Mouse (Mus musculus): ENCODE measurements around the gene Ndufv2. TPM values are rescaled to one million over a fixed set of nuclear protein-coding genes. Genes with fewer than 3 reads are reported as not detected.

The Ndufv2 gene
- total RNA-seq (2021) = 100 to 1,000 TPM; 229 to 241 TPM
- long read RNA-seq, experiment 1, transcript Ndufv2-203 (8 exons, 1,697 nt) = major isoform, 252 of 265 reads
- long read RNA-seq, experiment 1, partial matches to known transcripts = 6 of 265 reads
- long read RNA-seq, experiment 1, other reads (novel, unspliced or antisense) = 7 of 265 reads
- long read RNA-seq, experiment 2, transcript Ndufv2-203 (8 exons, 1,697 nt) = major isoform, 238 of 259 reads
- long read RNA-seq, experiment 2, partial matches to known transcripts = 8 of 259 reads
- long read RNA-seq, experiment 2, other reads (novel, unspliced or antisense) = 13 of 259 reads

GRCm38 (mm10) chr17:66101380-66102330, at the start of gene Ndufv2:
Gene Ndufv2 (minus strand): TSS chr17:66101559.
- DNase-seq (ENCODE audit: low spot score in 2 of 2) = peak; percentile 87 to 94

GRCm38 (mm10) chr17:66131212-66131611, 29.9 kb upstream of the Ndufv2 start:
- no peak for DNase-seq (ENCODE audit: low spot score in 2 of 2)

DNA sequence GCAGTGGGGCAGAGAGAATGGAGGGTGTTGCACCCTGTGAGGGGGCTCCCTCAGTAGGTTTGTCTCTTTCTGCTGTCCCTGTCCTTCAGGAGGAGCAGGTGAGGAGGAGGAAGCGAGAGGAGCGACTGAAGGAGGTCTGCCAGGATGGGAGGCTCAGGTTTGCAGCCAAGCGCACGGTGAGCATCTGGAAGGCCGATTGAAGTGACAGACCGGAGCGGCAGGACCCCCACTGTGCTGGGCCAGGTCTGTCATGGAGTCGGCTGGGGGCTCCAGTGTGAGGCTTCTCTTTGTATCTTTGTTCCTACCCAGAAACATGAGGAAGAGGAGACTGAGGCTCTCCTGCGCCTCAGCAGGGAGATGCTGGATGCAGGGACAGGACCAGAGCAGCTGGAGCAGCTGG, 29.0 kb upstream of the Ndufv2 start:
- no peak for DNase-seq (ENCODE audit: low spot score in 2 of 2)

GRCm38 (mm10) chr17:66125211-66125610, 23.9 kb upstream of the Ndufv2 start:
- no peak for DNase-seq (ENCODE audit: low spot score in 2 of 2)

DNA sequence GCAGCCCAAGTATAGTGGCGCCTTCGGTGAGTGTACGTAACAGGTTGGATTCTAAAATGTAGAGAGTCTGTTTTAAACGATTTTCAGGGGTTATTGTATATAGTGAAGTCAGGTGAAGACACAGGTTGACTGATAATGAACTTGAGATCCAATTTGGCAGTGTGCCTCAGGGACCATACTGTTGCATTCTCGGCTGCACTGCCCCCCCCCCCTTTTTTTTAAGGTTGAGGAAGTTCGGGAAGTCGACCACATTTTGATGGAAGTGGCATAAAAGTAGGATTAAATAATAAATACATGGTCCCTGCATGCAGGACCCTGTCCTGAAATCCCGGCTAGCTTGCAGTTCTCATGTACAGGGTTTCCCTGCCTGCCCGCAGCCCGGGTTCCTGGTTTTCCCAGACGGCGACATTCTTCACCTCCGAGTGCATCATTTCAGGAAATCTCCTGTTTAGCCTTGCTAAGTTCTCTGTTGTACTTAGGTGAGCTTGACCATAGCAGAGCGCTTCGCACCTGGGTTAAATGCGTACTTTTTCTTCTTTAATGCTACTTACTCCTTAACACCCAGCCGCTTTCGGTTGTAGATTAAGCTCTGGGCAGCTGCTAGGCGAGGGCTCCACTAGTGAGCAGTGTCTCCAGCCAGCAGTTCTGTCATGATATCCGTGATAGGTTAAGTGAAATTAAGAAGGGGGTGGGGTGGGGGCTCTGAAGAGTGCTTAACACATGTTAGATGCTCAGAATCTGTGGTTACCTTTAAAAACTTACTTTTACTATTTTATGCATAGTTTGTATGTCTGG, 22.7 kb upstream of the Ndufv2 start:
- DNase-seq (ENCODE audit: low spot score in 2 of 2) = no peak

- peak; percentile 93 for DNase-seq (ENCODE audit: low spot score in 2 of 2)
Observed at GRCm38 (mm10) chr17:66123066-66123815, 21.9 kb upstream of the Ndufv2 start, which contains the start of gene Ddx11. Gene Ddx11 (plus strand): TSS chr17:66123520.

GRCm38 (mm10) chr17:66120701-66121100, 19.3 kb upstream of the Ndufv2 start:
- no peak for DNase-seq (ENCODE audit: low spot score in 2 of 2)

DNA sequence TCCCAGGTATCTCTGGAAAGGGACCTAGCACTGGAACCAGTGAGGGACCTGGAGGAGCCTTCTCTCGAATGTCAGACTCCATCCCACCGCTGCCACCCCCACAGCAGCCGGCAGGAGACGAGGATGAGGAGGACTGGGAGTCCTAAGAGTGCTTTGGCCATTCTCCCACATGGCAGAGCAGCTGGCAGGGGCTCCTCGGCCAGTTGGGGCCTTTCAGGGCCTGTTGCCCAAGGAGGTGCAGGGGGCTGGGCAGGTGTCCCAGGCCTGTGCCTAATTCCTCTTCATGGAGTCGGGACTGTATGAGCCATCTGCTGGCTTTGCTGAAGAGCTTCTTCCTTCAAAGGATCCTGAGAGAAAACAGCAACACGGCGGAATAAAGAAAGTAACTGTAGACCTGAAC, 17.6 kb upstream of the Ndufv2 start:
- no peak for DNase-seq (ENCODE audit: low spot score in 2 of 2)

DNA sequence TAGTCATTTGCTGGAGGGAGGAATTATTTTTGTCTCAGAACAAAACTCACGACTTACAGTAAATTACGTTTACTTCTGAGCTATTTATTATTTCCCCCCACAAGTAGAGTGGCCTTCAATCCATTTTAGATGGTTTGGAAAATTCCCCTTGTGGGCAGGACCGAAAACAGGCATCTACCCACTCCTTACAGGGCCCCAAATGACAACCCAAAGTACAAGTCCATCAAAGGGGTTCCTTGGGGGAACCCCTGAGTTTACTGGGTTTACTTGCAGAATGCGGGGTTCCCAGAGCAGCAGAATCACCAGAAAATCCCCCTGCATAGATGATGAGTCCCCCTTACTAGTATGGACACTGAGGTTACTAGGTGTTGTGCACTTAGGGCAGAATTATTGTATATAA, 10.8 kb upstream of the Ndufv2 start:
- no peak for DNase-seq (ENCODE audit: low spot score in 2 of 2)

DNA sequence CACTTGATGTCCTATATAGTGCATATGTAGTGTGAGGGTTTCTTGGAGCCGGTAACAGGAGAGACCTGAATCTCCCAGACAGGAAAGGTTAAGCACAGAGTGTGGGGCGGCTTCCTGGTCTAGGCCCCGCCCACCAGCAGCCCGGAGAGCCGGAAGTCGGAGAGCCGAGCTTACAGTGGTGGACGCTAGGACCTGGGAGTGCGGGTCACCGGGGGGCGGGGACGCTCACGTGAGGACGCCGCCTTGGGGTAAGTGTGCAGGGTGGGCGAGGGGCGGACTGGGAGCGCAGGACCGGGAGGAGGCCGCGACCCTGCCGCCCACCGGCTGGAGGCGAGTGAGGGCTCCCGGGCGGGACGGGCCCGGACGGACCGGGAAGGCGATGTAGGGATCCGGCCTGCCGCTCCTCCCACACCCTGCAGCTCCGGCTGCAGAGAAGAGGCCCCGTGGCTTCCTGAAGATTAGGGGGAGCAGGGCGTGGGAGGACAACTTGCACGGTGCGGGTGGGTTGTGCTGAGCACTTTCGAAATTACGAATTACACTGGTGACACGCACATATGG, 10.1 kb upstream of the Ndufv2 start, which contains the start of gene Washc1:
TSS of gene Washc1 (plus strand) at position 144 of the 558 bp plus-strand sequence.
- peak; percentile 90 to 91 for DNase-seq (ENCODE audit: low spot score in 2 of 2)

DNA sequence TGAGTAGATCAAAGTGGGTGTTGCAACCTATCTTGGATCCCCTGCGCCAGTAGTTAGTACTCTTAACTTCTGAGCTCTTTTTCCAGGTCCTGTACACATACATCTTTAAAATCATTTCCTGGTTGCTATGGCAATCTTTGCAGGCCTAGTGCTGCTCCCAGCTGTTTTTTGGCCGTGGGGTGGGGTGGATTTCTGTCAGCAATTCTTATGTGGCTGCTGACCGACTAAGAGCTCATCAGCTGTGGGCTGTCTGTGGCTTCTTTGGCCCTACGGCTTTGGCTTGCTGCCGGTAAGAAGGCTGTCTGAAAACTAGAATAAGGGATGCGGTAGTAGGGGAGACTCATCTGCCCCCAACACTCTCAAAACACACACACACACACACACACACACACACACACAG, 9.4 kb upstream of the Ndufv2 start:
- DNase-seq (ENCODE audit: low spot score in 2 of 2) = peak in 1 of 2 experiments; percentile 31

- no peak for DNase-seq (ENCODE audit: low spot score in 2 of 2)
Observed at GRCm38 (mm10) chr17:66108198-66108597, 6.8 kb upstream of the Ndufv2 start.

- DNase-seq (ENCODE audit: low spot score in 2 of 2) = no peak
Observed at GRCm38 (mm10) chr17:66107466-66107865, 6.1 kb upstream of the Ndufv2 start.

- peak; percentile 47 to 67 for DNase-seq (ENCODE audit: low spot score in 2 of 2)
Observed at GRCm38 (mm10) chr17:66106601-66107267, 5.4 kb upstream of the Ndufv2 start.

DNA sequence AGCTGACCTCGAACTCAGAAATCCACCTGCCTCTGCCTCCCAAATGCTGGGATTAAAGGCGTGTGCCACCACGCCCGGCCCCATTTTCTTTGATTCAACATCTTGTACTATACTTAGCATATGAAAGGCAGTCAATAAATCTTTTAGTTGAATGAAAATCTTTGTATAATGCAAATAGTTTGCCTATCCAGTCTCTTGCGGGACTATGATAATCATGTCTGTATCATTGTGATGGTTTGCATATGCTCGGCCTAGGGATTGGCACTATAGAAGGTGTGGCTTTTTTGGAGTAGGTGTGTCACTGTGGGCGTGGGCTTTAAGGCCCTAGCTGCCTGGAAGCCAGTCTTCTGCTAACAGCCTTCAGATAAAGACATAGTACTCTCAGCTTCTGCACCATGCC, 2.7 kb upstream of the Ndufv2 start:
- DNase-seq (ENCODE audit: low spot score in 2 of 2) = no peak

DNA sequence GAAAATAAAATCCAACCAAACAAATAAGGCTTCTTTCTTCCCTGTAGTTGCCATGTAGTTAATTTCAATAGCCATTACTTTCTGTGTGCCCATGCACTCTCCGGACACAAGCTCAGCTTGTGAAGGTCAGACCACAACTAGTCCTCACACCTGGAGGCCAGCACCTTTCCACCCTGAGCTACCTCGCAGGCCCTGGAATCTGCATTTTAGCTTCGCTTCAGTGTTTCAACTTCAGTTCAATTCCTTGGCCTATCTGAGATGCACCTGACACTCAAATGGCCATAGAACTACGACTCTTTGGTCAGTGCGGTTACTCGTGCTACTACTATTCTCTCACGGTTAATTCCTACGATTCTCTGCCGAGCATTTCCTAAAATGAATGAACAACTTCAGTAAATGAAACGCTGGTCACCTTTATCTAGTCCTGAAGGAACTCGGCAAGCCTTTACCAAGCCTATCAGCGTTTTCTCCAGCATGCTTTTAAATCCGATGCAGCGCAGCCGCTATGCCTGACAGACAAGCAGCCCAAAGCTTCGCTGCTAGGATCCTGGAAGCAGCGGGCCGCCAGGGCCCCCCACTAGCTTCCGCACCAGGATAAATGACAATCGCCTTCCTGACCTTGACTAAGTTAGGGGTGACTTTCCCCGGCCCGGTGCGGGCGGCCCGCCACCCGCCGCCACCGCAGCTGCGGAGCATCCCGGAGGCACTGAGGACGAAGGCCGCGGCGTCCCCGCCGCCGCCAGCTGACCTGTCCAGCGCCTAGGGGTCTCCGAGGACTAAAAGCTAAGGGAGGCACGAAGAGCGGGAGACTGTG, 586 bp downstream of the Ndufv2 start:
- DNase-seq (ENCODE audit: low spot score in 2 of 2) = no peak

DNA sequence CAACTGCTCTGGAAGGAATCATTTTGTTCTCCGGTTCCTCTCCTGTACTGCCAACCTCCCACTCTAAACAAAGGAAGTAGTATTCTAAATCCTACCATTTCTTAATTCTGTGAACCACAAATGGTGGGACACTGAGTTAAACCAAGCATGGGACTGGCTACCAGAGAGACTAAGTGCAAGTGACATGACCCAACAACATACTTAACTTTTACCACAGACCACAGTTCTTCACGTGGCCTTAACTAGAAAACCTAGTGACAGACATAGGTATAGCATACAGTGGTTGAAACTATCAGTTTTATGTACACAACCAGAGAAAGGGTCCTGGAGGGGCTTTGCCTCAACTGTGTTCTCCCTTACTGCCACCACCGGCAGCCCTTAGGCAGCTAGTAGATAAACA, 8.7 kb downstream of the Ndufv2 start:
- no peak for DNase-seq (ENCODE audit: low spot score in 2 of 2)

GRCm38 (mm10) chr17:66092065-66092464, 9.3 kb downstream of the Ndufv2 start:
- DNase-seq (ENCODE audit: low spot score in 2 of 2) = no peak

- DNase-seq (ENCODE audit: low spot score in 2 of 2) = no peak
Observed at GRCm38 (mm10) chr17:66091392-66091791, 10.0 kb downstream of the Ndufv2 start.

Measured in left cerebral cortex, adult 18-20 months (tissue).